Mouse (Mus musculus) stomach, embryonic 16.5 days (tissue): ENCODE data around the gene Frs2. TPM values are rescaled to one million over a fixed set of nuclear protein-coding genes. Genes with fewer than 3 reads are reported as not detected.

Source experiments
- ATAC-seq: fragments of 200-750 bp; cut with Nextera tagmentation; 2 replicates; pipeline ENCODE4 v1.8.0; 2017; ENCODE audit warnings: moderate number of reproducible peaks, moderate TSS enrichment; ENCODE audit not compliant: insufficient read depth, low FRiP score
- H3K27ac ChIP-seq: fragments of 300-500 bp; sonication (generic); 2 replicates; pipeline ENCODE4 v1.5.1; 2014; ENCODE audit warnings: low read length
- H3K27me3 ChIP-seq: fragments of 300-500 bp; sonication (generic); 2 replicates; pipeline ENCODE4 v1.6.1; 2014; ENCODE audit warnings: low read length, control low read depth, mixed read lengths; ENCODE audit not compliant: control insufficient read depth, insufficient read depth
- H3K36me3 ChIP-seq: fragments of 300-500 bp; sonication (generic); 2 replicates; pipeline ENCODE4 v1.6.1; 2014; ENCODE audit warnings: low read length; ENCODE audit not compliant: control insufficient read depth, insufficient read depth
- H3K4me1 ChIP-seq: fragments of 300-500 bp; sonication (generic); 2 replicates; pipeline ENCODE4 v1.6.1; 2014; ENCODE audit warnings: low read length, control low read depth, mixed read lengths; ENCODE audit not compliant: control insufficient read depth, insufficient read depth
- H3K4me2 ChIP-seq: fragments of 300-500 bp; sonication (generic); 2 replicates; pipeline ENCODE4 v1.6.1; 2014; ENCODE audit warnings: low read depth, low read length, mixed read lengths
- H3K4me3 ChIP-seq: fragments of 300-500 bp; sonication (generic); replicated peaks from 2 replicates; pipeline ENCODE4 v1.5.1; 2014; ENCODE audit warnings: mild to moderate bottlenecking, low read length
- H3K9ac ChIP-seq: fragments of 300-500 bp; sonication (generic); 2 replicates; pipeline ENCODE4 v1.6.1; 2014; ENCODE audit warnings: low read length
- H3K9me3 ChIP-seq: fragments of 300-500 bp; sonication (generic); replicated peaks from 2 replicates; pipeline ENCODE4 v1.6.1; 2016; ENCODE audit warnings: low read length, control low read depth; ENCODE audit not compliant: control insufficient read depth
- whole genome bisulfite sequencing: fragments of 180-500 bp; shearing (Covaris S2); extraction: QIAGEN DNeasy Blood & Tissue Kit; methylation state at CpG from one replicate; pipeline ENCODE4 v1.1.7; 2014; 5-methylcytosine and 5-hydroxymethylcytosine counted together
- polyA plus RNA-seq: library from polyadenylated mRNA; unstranded; fragments of >200 nt; fragmentation: Nextera tagmentation; extraction: Ambion mirVana; gene quantifications from 2 replicates; pipeline ENCODE4 v1.2.1, GENCODE M21; 2015

Frs2 gene
- polyA plus RNA-seq, 1 experiment from 2014 or later: 18.7 TPM

GRCm38 (mm10) chr10:117150764-117151163, 2.4 kb upstream of the Frs2 start:
- H3K9me3 ChIP-seq: no peaks in the 10 kb centered on the region
- peak overlapping the region; percentile 52; the same call in 1 of the 2 replicates for H3K4me2 ChIP-seq
- H3K4me1 ChIP-seq: peaks cover 32% of the 10 kb centered on the region
- no peaks in the 10 kb centered on the region for H3K27me3 ChIP-seq
- H3K4me3 ChIP-seq: no peak overlapping the region
- no peak overlapping the region for H3K9ac ChIP-seq
- H3K27ac ChIP-seq: no peak overlapping the region
- no peak for ATAC-seq
- WGBS: 30% methylated on average over 10 of the region's 10 CpGs
- H3K36me3 ChIP-seq: no peaks in the 10 kb centered on the region

- Histone ChIP-seq H3K9ac (peak overlapping the region; percentile 46), H3K4me1 (peaks cover 38% of the 10 kb centered on the region), H3K4me2 (peak overlapping the region; percentile 52), H3K4me3 (peak overlapping the region; percentile 37), H3K36me3 (no peaks in the 10 kb centered on the region), H3K27me3 (no peaks in the 10 kb centered on the region), H3K27ac (peak overlapping the region; percentile 35; the same call in 1 of the 2 replicates), H3K9me3 (no peaks in the 10 kb centered on the region)
- WGBS: 3% methylated on average over 23 of the region's 23 CpGs
- peak; percentile 64 for ATAC-seq
Observed at GRCm38 (mm10) chr10:117149942-117150617, 1.7 kb upstream of the Frs2 start.

DNA sequence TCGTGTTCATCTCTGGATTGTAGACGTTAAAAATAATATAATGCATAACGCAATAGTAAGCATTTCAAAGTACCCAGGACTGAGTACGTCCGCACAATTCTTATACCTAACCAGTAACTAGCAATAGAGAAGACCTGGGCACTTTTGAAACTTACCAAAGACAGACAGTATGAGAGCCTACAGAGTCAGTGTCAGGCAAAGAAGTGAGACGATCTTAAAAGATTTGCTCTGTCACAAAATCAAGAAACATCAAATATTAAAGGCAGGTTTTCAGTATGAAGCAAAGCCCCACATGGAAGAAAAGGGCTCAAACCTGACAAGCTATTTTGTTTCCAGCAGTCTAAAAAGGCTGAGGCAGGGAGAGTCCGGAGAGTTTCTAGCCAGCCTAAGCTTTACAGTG, 907 bp upstream of the Frs2 start:
- peak overlapping the region; percentile 60 for H3K4me2 ChIP-seq
- H3K4me3 ChIP-seq: peak overlapping the region; percentile 97
- H3K36me3 ChIP-seq: no peaks in the 10 kb centered on the region
- H3K27me3 ChIP-seq: no peaks in the 10 kb centered on the region
- no peak overlapping the region for H3K9ac ChIP-seq
- 0 out of 2 replicates have a peak overlapping the region, but pooled peaks have one; percentile 9 for H3K27ac ChIP-seq
- ATAC-seq: no peak
- H3K4me1 ChIP-seq: peaks cover 46% of the 10 kb centered on the region
- no peaks in the 10 kb centered on the region for H3K9me3 ChIP-seq
- 20% methylated on average over 7 of the region's 7 CpGs for WGBS

DNA sequence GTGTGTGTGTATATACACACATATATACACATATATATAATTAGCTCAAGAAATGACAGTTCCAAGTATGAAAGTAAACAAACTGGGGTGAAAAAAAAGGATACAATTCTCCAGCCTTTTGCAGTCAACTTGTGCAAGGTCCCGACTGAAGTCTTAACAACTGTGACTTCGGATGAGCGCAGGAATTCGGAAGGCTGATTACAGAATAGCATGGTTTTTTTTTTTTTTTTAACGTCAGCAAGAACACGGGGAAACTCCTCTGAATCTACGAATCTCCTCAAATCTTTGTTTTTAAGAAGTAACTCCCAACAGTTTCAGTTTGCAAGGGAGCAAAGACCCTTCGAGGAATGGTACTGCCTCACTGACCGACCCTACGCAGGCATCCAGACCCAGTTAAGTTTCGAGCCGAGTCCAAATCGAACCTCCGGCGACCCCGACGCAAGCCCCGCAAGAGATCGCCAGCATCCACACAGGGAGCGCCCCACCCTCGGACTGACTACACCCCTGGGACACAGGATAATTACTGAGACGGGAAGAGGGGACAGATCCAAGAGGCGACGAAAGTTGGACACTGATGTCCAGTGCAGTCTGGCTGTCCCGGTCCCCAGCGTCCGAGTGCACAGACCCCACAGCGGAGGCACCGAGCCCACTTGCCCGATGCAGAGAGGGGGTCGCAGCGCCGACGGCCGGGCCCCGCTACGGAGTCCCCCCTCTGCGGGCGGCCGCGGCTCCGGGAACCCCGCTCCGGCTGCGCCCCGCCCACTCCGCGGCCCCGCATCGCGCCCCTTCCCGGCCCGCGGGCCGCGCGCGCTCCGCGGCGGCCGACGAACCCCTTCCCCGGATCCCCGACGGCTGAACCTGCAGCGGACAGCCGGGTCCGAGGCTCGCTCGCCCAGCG, 622 bp downstream of the Frs2 start:
- H3K9ac ChIP-seq: peak overlapping the region; percentile 99
- H3K4me1 ChIP-seq: peaks cover 50% of the 10 kb centered on the region
- H3K36me3 ChIP-seq: no peaks in the 10 kb centered on the region
- WGBS: under 1% methylated on average over 58 of the region's 72 CpGs
- peak; percentile 5; the same call in 1 of the 2 replicates for ATAC-seq
- no peaks in the 10 kb centered on the region for H3K27me3 ChIP-seq
- H3K4me2 ChIP-seq: peak overlapping the region; percentile 65
- no peaks in the 10 kb centered on the region for H3K9me3 ChIP-seq
- peak overlapping the region; percentile 97 for H3K4me3 ChIP-seq
- peak overlapping the region; percentile 88 for H3K27ac ChIP-seq

GRCm38 (mm10) chr10:117146421-117146820, 1.9 kb downstream of the Frs2 start:
- Histone ChIP-seq H3K9ac (no peak overlapping the region; the same call in 1 of the 2 replicates), H3K36me3 (no peaks in the 10 kb centered on the region), H3K9me3 (no peaks in the 10 kb centered on the region), H3K4me1 (peaks cover 46% of the 10 kb centered on the region), H3K27me3 (no peaks in the 10 kb centered on the region), H3K4me2 (peak overlapping the region; percentile 65), H3K27ac (no peak overlapping the region), H3K4me3 (peak overlapping the region; percentile 14; the same call in 1 of the 2 replicates)
- no peak for ATAC-seq
- WGBS: 40% methylated on average over 9 of the region's 9 CpGs

- ATAC-seq: no peak
- H3K9ac ChIP-seq: no peak overlapping the region
- H3K27ac ChIP-seq: peak overlapping the region; percentile 39; the same call in 1 of the 2 replicates
- no peak overlapping the region for H3K4me3 ChIP-seq
- H3K27me3 ChIP-seq: no peaks in the 10 kb centered on the region
- H3K9me3 ChIP-seq: no peaks in the 10 kb centered on the region
- no peaks in the 10 kb centered on the region for H3K36me3 ChIP-seq
- WGBS: 46% methylated on average over 8 of the region's 8 CpGs
- H3K4me1 ChIP-seq: peaks cover 43% of the 10 kb centered on the region
- H3K4me2 ChIP-seq: 0 out of 2 replicates have a peak overlapping the region, but pooled peaks have one; percentile 65
Observed at GRCm38 (mm10) chr10:117145546-117146265, 2.6 kb downstream of the Frs2 start.

DNA sequence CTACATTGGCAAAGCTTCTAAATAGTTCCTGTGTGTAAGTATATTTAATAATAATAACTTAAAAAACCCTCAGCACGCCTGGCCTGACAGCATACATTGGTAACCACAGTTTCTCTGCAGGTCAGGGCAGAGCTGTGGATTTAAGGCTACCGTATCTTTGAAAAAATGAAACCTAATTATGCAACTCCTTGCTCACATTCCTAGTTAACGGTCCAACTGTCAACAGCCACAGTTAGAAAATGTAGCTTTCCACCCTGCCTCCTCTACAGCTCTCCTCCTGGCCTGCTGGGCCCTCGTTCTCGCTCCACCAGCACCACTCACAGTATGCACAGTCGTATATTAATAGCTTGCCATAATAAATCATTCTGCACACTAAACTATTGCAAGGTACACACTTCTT, 3.7 kb downstream of the Frs2 start:
- no peaks in the 10 kb centered on the region for H3K9me3 ChIP-seq
- H3K4me3 ChIP-seq: no peak overlapping the region
- no peaks in the 10 kb centered on the region for H3K36me3 ChIP-seq
- no peak overlapping the region for H3K4me2 ChIP-seq
- no peak overlapping the region for H3K27ac ChIP-seq
- no peak for ATAC-seq
- H3K4me1 ChIP-seq: peaks cover 40% of the 10 kb centered on the region
- H3K27me3 ChIP-seq: no peaks in the 10 kb centered on the region
- WGBS: 35% methylated on average over 6 of the region's 6 CpGs
- H3K9ac ChIP-seq: no peak overlapping the region

- H3K4me2 ChIP-seq: no peak overlapping the region
- 76% methylated on average over 4 of the region's 4 CpGs for WGBS
- peaks cover 35% of the 10 kb centered on the region for H3K4me1 ChIP-seq
- no peaks in the 10 kb centered on the region for H3K36me3 ChIP-seq
- no peaks in the 10 kb centered on the region for H3K27me3 ChIP-seq
- no peaks in the 10 kb centered on the region for H3K9me3 ChIP-seq
- no peak for ATAC-seq
- H3K9ac ChIP-seq: no peak overlapping the region
- no peak overlapping the region for H3K4me3 ChIP-seq
- H3K27ac ChIP-seq: no peak overlapping the region
Observed at GRCm38 (mm10) chr10:117144071-117144470, 4.3 kb downstream of the Frs2 start.
